Mouse (Mus musculus): ENCODE results near the gene Arhgap24.
"Not testable (repeated sequence)": the region's sequence is repeated elsewhere in the genome, so short reads cannot be mapped to it uniquely, and the experiment has no call there.

Arhgap24 gene

DNA sequence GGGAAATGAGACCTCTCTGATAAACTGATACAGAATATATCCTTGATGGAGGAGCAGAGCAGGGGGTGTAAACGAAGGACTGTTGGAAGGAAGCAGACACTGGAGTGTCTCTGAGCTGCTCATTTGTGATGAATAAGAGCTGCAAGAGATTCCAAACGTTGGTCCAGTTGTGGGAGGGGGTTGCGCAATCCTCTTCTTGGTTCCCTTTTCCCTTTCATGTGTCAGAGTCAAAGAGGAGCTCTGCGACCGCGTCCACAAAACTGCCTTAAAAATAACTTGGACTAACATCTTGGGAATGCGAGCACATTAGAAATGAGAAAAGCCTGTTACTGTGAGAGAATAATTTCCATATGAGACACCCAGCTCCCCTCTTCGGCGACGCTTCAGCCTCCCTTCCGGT is 312.3 kb downstream of the Arhgap24 start:
- DNase-seq (ENCODE audit: low read depth, low spot score): no peak

GRCm38 (mm10) chr5:102801469-102801868 is 320.3 kb downstream of the Arhgap24 start:
- DNase-seq (ENCODE audit: low read depth, low spot score): no peak

DNA sequence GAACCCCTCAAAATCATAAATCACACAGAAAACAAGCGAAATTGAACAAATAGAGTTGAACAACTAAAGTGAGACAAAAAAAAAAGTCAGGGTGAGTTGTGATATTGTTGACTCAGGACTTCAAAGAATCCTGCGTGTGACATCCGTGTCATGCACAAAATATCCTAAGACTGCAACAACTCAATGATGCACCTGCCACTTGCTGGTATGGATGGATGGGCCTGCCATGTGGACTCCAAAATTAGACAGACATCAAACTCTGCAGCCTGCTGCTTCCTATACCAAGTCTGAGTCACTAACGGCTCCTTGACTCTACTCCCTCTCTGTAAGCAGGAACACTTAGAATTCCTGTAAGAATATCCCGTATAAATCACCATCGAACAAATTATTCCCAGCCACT is 321.6 kb downstream of the Arhgap24 start:
- DNase-seq (ENCODE audit: low read depth, low spot score): no peak

DNA sequence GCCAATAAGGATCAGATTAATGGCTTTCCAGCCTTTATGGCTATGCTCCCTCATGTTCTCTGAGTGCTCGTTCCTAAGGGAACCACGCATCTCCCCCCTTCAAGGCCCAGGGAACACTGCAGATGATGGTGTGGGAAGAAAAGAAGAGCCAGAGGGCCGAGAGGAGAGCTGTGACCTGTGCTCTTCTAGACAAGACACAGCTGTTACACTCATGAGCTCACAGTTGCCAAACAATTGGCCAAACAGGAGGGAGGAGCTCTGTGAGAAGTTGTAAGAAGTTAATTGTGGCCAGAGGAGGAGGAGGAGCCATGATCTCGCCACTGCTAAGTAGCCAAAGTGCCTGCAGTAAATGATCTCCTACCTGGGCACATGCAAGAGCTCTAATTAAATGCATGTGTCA is 322.5 kb downstream of the Arhgap24 start:
- no peak for DNase-seq (ENCODE audit: low read depth, low spot score)

DNA sequence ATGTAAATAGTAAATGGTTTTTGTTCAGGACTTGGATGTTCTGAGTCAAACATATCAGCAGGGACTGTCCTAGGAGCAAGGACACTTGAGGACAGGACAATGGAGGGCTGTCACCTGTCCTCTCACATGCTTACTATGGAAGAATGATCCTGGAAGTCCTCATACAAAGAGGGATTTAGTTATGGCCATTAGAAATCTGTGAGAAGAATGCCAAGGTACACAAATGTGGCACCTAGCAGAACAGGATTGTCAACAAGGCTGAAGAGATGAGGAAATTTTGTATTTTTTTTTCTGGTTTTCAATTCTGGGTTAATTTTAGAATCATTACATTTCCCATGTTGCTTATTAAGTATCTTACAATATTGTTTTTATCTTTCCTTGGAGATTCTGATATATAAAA is 326.3 kb downstream of the Arhgap24 start:
- DNase-seq (ENCODE audit: low read depth, low spot score): no peak

- no peak for DNase-seq (ENCODE audit: low read depth, low spot score)
Observed at GRCm38 (mm10) chr5:102810366-102810957, 329.3 kb downstream of the Arhgap24 start.

DNA sequence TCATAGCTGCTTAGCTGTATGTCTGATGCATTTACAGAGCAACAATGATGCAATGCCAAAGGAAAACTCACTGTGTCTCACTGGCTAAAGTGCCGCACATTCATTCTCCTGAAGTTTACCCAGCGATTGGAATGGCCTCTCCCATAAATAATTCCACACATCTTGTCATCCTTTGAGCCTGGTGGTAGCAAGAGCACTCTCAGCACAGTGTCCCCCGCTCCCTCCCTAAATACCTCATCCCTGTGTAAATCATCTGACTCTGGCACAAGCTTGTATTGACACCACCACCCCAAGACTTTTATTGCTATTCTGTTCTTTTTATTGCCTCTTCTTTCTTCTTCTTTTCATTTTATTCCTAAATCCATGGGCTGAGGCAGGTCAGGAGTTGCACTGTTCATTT is 332.1 kb downstream of the Arhgap24 start:
- no peak for DNase-seq (ENCODE audit: low read depth, low spot score)

DNA sequence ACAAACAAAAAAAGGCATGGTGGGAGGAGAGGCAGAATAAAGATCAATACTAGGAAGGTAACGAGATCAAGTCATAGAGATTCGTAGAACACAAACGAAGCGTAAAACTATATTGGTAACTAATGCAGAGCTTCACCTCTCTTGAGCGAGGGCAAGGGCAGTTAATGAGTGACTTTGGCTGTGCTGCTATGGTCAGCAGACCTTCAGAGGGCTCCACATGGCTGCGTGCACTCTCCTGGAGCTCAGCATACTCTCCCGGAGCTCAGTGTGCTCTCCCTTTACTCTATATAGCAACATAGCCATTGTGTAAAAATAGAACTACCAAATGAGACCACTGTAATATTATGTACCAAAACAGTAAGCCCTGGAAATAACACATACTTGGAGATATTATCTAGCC is 336.4 kb downstream of the Arhgap24 start:
- DNase-seq (ENCODE audit: low read depth, low spot score): no peak

GRCm38 (mm10) chr5:102825538-102825937 is 344.3 kb downstream of the Arhgap24 start:
- DNase-seq (ENCODE audit: low read depth, low spot score): no peak

DNA sequence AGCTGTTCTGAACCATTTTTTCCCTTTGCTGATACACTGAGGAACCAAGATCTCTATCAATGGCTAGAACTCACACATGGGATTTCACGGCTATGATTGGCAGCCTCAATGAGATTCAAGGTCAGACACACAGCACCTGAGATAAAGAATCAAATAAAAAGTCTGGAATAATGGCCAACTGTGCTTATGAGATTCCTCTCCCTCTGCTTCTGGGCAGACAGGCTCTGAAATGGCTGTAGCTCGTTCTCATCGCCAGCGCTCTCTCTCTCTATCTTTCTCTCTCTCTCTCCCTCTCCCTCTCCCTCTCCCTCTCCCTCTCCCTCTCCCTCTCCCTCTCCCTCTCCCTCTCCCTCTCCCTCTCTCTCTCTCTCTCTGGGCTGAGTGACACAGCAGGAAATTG is 357.9 kb downstream of the Arhgap24 start:
- no peak for DNase-seq (ENCODE audit: low read depth, low spot score)

- no peak for DNase-seq (ENCODE audit: low read depth, low spot score)
Observed at GRCm38 (mm10) chr5:102843934-102844709, 362.9 kb downstream of the Arhgap24 start.

- peak; percentile 57 for DNase-seq (ENCODE audit: low read depth, low spot score)
Observed at GRCm38 (mm10) chr5:102844731-102845598, 363.8 kb downstream of the Arhgap24 start.

GRCm38 (mm10) chr5:102845800-102846199 is 364.6 kb downstream of the Arhgap24 start:
- DNase-seq (ENCODE audit: low read depth, low spot score): no peak

DNA sequence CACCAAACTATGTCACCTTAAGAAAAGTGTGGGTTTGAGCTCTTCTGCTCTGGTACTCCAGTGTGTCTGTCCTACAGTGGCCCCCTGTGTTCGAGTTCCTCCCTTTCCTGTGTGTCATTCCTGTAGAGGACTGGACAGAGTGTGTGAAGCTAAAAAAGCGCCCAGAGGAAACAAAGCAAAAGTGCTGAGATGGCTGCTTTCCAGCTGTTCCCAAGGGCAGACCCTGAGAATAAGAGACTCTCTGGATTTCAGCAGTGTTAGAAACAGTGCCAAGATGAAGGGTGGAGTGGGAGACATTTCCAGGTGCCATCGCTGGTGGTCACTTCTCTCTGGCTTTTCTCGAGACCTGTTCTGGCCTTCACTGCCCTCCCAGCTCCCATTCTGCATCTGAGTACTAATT is 366.7 kb downstream of the Arhgap24 start:
- DNase-seq (ENCODE audit: low read depth, low spot score): no peak

DNA sequence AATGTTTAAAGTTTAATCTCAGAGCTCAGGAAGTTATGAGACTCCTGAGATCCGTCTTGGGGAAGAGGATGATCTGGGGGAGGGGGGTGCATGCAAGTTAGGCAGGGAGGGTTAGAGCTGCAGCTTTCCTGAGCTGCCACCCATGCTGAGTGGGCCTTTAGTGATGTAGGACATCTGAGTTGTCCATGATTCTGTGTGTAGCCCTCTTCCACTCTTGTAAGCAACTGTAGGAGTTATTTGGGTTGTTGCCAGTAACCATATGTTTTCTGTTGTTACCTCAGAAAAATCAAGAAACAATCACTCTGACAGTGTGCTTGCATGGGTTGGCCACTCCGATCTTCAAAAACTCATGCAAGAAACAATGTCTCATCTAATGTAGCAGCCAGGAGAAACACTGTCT is 370.6 kb downstream of the Arhgap24 start:
- no peak for DNase-seq (ENCODE audit: low read depth, low spot score)

DNA sequence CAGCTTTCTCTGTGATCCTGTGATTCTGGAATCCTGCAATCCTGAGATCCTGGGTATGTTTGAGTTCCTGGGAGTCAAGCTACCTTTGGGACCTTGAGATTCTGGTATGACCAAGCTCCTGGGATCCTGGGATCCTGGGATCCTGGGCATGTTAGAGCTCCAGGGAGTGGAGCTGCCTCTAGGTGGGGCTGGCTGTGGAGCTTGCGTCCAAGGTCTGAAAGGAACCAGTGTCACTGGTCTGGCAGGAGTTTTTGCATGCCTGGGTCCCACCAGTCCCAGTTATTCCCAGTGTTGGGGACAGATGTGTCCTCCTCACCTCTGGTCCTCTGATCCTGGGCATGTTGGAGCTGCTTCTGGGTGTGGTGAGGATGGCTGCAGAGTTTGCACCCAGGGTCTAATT is 372.6 kb downstream of the Arhgap24 start:
- DNase-seq (ENCODE audit: low read depth, low spot score): no peak

- no peak for DNase-seq (ENCODE audit: low read depth, low spot score)
Observed at GRCm38 (mm10) chr5:102855805-102856204, 374.6 kb downstream of the Arhgap24 start.

- DNase-seq (ENCODE audit: low read depth, low spot score): no peak
Observed at GRCm38 (mm10) chr5:102858047-102858446, 376.9 kb downstream of the Arhgap24 start.

GRCm38 (mm10) chr5:102859749-102860148 is 378.6 kb downstream of the Arhgap24 start:
- DNase-seq (ENCODE audit: low read depth, low spot score): no peak

GRCm38 (mm10) chr5:102868196-102868595 is 387.0 kb downstream of the Arhgap24 start:
- no peak for DNase-seq (ENCODE audit: low read depth, low spot score)

DNA sequence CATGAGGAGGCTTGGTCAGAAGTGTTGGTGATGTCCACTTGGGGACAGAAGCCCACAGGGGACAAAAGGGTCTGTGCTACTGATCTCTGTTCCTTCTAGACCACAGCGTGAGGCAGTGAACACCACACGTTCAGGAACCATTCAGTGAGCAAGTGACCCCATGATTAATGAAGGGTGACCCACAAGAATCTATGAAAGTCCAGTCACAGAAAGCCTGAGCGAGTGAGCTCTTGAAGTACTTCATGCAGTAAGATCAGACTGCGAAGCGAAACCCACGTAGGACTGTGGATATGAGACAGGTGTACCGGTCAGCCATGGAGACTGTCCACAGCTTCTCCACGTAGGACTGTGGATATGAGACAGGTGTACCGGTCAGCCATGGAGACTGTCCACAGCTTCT is 391.8 kb downstream of the Arhgap24 start:
- DNase-seq (ENCODE audit: low read depth, low spot score): not testable (repeated sequence)

DNA sequence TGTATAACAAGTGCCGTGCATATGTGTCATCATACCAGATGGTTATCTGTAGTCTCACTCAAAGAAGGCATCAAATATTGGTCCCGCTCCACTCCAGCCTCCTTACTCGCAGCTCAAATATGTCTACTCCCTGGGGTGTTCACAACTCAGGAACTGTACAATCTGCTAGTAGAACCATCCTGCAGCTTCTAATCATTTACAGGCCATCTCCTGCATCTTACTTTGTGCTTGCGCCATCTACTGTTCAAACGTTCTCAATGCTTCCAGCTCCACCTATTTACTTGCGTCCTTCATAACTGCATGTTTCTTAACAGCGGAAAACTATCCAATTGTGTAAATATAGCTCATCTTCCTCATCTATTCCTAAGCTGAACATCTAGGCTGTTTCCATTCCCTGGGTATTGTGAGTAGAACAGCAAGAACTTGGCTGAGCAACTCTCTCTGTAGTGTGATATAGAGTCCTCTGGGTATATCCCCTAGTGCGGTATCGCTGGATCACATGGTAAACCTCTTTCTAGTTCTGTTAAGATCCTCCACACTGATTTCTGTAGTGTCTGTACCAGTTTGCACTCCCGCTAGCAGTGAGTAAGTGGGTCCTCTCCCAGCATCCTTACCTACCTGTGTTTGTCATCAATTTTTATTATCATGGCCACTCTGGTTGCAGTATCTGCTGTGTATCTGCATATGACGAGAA is 393.6 kb downstream of the Arhgap24 start:
- DNase-seq (ENCODE audit: low read depth, low spot score): peak; percentile 68

Data from R1 (cell line).